Mouse (Mus musculus) left cerebral cortex, adult 2 months (tissue): ENCODE data around the gene Slc25a28. TPM values are rescaled to one million over a fixed set of nuclear protein-coding genes. Genes with fewer than 3 reads are reported as not detected.

Experiments used
- DNase-seq, 2 experiments: peaks; one replicate each; pipeline ENCODE4 v3.0.0; 2021 to 2022; ENCODE audit warnings: low spot score in 2 of 2, mixed read lengths in 1 of 2; ENCODE audit errors: extremely low spot score in 1 of 2
- H3K27ac ChIP-seq: fragments of 200-600 bp; 2 replicates; pipeline ENCODE4 v1.8.1; 2022
- H3K4me3 ChIP-seq: fragments of 200-600 bp; 2 replicates; pipeline ENCODE4 v1.8.1; 2022
- CTCF ChIP-seq: fragments of 200-600 bp; IDR thresholded peaks from 2 replicates; pipeline ENCODE4 v1.8.1; 2022; ENCODE audit warnings: antibody characterized with exemption, mild to moderate bottlenecking, moderate library complexity
- intact Hi-C: fragments of 180-260 bp; cut with DNase I; formaldehyde crosslinking; loops from one replicate; pipeline ENCODE4 v1.15.1; 2025
- total RNA-seq, 2 experiments: library from RNA; stranded (reverse); gene quantifications; 2 replicates each; pipeline ENCODE4 v1.2.3; 2021

Slc25a28 gene
- total RNA-seq, 2 experiments from 2014 or later: 43.3 to 46.3 TPM

DNA sequence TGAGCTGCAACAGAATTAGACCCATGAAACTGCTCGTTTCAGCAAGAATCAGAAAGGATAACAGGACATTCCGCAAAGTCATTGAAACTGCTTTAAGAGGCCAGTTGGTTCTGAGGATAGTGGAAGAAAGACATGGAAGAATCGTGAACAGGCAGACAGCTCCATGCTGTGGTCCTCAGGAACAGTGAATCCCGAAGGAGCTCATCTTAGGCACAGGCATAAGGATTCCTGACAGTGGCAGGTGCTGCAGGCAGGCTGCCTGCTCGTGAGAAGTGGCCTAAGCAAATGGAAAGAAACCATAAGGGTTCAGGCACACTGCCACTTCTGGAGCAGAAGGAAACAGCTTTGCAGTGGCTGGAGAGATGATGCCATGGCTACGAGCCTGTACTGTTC lies 25.1 kb upstream of the Slc25a28 start:
- no peak overlapping the region for H3K4me3 ChIP-seq
- peak in 1 of 2 experiments; percentile 22 for DNase-seq
- peak overlapping the region; percentile 63 for H3K27ac ChIP-seq
- intact Hi-C loops: no loop called here
- no peak for TF ChIP-seq CTCF

DNA sequence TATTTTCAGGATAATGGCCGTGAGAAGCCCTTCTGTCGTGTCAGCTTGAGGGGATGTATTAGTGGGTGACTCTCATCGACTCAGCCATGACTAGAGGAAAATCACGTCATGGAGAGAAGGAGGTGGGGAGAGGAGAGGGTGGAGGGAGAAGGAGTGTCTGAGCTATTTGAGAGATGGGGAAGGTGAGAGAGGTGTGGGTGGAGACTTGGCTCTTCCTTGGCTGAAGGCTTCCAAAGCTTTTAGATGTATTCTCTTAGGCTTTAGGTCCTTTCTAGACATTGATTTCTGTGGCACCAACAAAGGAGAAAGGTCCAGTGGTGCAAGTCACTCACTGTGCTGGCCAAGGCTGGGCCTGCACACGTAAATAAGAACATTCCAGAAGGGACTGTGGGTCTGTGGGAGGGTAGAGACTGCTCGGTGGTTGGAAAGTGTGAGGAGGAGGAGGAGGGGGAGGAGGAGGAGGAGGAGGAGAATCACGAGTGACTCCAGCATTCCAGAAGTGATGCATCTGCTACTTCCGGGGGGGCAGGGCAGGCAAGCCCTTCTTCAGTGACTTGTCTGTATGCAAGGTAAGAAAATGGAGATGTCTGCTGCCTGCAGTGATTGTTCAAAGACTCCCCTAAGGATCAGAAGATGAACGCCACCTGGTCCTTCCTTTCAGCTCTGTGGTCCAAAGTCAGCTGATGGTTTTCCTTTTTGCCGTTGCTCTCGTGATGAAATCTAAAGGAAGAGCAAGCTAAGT lies 24.5 kb upstream of the Slc25a28 start:
- Histone ChIP-seq H3K27ac (peak overlapping the region; percentile 63), H3K4me3 (no peak overlapping the region)
- TF ChIP-seq CTCF: no peak
- peak in 1 of 2 experiments; percentile 37 for DNase-seq
- intact Hi-C loops: no loop called here

DNA sequence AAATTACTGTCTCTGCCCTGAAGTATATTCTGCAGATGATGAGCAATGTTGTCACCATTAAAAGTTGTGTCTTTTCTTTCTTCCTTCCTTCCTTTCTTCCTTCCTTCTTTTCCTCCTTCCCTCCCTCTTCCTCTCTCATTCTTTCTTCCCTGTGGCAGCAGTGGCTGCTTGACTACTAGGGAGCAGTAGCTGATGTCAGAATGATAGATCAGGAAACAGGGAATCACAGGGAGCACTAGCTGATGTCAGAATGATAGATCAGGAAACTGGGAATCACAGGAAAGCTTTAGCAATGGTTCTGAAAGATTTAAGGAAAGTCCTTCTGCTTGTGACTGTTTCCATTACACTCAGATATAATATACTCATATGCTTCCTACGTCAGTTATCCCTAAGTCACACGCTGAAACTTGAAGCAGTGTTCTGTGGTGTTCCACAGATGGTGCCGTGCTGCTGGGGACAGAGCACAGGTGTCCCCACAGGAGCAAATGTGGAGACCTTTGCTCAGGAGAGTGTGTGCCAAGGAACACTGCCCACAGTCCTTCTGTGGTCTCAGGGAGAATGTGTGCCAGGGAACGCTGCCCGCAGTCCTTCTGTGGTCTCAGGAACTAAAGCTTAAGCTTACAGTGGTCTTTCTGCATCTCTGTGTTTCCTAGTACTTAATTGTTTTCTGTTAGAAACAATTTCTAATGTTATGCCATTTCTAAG lies 23.1 kb upstream of the Slc25a28 start:
- intact Hi-C loops: no loop called here
- Histone ChIP-seq H3K27ac (peak overlapping the region; percentile 61), H3K4me3 (no peak overlapping the region)
- no peak for TF ChIP-seq CTCF
- no peak for DNase-seq

DNA sequence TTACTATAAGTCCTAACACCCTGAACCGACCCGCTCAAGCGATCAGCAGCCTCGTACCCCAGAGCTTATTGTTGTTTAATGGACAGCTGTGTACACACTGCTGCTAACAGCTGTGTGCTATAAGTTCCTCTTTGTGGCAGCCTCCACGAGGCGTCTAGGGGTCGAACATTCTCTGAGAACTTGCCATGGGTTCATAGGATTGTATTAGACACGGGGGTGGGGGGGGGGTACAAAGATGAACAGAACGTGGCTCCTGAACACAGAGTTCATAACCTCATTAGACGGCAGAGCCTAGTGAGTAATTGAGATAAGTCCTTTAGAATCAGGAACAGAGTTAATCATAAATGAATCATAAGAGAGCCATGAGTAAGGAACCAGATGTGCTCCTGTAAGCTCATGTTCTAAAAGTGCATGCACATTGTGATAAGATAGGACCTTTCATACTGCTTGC lies 20.9 kb upstream of the Slc25a28 start:
- TF ChIP-seq CTCF: no peak

DNA sequence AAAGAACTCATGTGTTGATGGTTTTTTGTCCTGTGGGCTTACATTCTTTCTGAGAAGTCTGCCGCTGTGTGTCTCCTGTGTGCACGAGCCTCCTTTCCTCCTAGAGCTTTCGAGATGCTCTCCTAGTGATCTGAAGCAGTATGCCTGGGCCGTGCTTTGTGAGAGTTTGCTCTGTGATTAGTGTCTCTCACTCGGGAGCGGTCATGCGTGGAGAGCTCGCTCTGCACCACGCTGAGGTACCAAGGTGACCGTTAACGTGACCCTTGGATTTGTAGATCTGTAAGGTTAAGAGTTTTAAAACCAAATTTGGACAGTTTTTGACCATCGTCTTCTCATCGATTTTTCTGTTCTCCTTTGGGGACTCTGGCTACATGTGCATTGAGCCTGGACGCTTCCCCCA lies 18.1 kb upstream of the Slc25a28 start:
- no peak for TF ChIP-seq CTCF
- no peak overlapping the region for H3K4me3 ChIP-seq
- H3K27ac ChIP-seq: no peak overlapping the region
- DNase-seq: no peak
- intact Hi-C loops: no loop called here

More for the DNA sequence above, 20.9 kb upstream of the Slc25a28 start:
- Histone ChIP-seq H3K4me3 (no peak overlapping the region), H3K27ac (peak overlapping the region; percentile 17; the same call in 1 of the 2 replicates)
- intact Hi-C loops: no loop called here
- DNase-seq: no peak

DNA sequence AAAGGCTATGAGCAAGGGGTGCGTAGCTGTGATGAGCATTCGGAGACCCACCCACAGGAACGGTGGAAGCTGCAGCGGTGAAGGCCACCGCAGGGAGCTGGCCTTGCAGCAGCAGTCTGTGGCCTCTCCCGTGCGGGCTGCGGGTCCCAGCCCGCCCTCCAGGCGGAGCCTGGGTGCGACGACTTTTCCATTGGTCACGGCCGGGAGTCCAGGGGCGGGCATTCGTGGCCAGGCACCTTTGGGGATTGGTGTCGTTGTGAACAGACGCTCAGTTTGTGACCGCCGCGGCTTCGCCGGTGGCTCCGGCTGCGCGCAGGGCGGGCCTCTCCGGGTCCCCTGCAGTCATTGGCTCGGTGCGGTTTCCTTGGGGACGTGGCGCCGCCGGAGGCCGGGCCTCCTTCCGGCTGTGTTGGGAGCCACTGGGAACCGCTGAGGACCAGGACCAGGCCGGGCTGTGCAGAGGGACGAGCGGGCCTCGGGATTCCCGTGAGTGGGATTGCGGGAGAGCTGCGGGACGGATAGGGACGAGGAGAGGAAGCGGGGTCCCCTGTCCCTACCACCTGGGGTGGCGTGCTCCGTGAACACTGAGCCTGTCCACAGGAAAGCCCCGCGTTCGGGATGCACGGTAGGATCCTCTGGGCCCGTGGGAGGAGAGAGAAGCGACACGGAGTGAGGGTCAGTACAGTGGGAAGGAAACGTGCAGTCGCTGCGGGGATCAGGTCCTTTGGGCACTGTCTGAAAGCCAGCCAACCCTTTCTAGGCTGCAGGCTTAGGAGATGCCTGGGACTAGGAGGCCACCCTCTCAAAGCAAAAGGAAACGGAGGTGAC lies 15.0 kb upstream of the Slc25a28 start, which contains the start of gene Entpd7:
Entpd7 (plus strand) TSS at position 254 of the 828 bp plus-strand sequence.
- peak; percentile 97 to 98 for DNase-seq
- intact Hi-C loops: loop anchor here (1.0 kb wide), 1 partner anchor 14 kb away; no protein-coding TSS in a partner anchor

DNA sequence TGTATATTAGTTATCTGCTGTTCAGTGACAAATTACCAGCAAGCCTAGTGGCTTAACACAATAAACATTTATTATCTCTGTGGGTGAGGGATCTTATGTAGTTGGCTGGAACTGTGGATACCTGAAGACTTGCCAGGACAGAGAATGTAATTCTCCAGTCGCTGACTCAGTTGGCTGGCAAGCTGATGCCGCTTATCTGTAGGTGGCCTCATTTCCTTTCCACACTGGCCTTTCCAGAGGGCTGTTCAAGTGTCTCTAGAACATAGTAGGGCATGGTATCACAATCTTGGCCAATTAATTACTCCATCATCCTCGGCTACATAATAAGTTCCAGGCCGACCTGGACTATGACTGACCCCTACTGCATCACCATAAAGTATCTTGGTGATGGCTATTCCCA lies 6.9 kb upstream of the Slc25a28 start:
- no peak for TF ChIP-seq CTCF
- no peak for DNase-seq
- Histone ChIP-seq H3K27ac (no peak overlapping the region), H3K4me3 (no peak overlapping the region)
- intact Hi-C loops: no loop called here

More for the DNA sequence above, 15.0 kb upstream of the Slc25a28 start, which contains the start of gene Entpd7:
- Histone ChIP-seq H3K4me3 (peak within 1 kb of the TSS; percentile 79), H3K27ac (peak within 1 kb of the TSS; percentile 83)
- peak; percentile 73 for TF ChIP-seq CTCF

DNA sequence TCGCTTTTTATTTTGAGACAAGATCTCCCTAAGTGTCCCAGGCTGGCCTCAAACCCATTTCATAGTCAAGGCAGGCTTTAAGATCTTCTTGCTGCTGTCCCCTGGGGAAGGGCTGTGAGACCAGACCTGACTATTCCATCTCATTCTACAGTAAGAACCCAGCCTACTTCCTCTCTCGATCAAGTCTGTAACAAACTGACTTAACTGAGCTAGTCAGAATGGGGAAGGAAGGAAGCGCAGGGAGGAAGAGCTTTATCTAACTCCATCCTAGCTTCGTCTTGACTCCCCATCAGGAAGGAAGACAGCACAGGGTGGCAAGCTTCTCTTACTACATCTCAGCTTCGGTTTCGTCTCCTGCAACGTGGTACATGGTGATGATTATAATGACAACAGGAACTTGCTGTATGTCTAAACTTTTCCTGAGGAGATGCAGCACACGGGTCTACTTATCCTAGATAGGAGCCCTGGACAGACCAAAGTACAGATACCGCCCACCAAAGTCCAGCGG lies 4.8 kb upstream of the Slc25a28 start:
- TF ChIP-seq CTCF: no peak
- Histone ChIP-seq H3K4me3 (no peak overlapping the region), H3K27ac (no peak overlapping the region)
- no peak for DNase-seq
- intact Hi-C loops: no loop called here

DNA sequence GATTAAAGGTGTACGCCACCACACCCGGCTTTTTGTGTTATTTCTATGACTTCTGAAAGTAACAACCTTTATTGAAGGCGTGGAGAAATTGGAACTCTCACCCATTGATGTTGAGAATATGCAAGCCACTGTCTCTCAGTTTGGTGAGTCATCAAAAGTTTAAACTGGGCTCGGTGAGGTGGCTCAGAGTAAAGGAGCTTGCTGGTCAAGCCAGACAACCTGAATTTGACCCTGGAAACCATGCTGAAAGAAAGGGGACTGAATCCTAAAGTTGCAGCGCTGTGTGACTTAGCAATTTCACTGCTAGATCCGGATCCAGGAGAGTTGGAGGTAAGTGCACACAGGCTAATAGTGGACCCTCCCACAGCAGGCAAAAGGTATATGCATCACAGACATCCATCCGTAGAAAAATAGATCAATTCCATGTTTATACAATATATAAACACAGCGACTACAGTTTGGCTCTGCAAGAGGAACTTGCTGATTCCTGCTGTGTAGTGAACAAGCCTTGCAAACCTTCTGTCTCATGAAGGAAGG lies 3.9 kb upstream of the Slc25a28 start:
- no peak overlapping the region for H3K4me3 ChIP-seq
- no peak for TF ChIP-seq CTCF
- H3K27ac ChIP-seq: no peak overlapping the region
- DNase-seq: no peak
- intact Hi-C loops: no loop called here

DNA sequence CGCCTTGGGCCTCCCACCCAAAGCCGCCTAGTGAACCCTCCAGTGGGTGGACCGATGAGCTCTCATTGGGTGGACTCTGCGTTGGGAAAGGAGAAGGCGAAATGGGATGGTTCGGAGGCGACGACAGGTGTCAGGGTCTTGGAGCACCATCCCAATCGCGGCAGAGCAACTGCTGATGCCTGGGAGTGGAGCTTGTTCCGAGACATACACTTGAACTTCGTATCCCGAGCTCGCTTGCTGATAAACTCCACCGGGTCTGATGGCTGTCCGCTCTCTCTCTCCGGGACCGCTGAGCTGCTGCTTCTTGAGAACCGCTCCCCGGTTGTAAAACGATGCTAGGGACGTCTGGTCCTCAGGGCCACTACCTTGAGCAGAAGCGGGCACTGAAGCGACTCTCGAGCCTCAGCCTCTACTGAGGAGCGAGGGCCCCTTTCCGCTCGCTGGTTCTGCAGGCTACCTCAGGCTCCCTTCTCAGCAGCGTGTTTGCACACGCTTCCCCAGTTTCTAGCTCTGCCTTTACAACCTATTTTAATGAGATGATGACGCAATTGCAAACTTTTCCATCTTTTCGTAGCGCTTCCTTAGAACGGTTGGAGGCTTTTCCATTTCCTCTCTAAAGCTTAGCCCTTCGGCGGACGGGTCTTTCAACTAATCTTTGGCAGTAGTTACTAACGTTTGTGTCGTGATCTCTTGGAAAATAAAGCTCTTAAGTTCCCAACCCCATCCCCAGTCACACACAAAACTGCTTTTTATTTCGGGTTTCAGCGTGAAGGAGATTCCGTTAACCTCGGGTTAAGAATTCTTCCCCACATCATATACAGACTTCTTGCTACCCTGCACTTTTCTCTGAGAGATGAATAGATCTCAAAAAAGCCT lies 1.1 kb upstream of the Slc25a28 start:
- TF ChIP-seq CTCF: no peak
- peak; percentile 28 to 47 for DNase-seq
- intact Hi-C loops: loop anchor here (1.0 to 2.0 kb wide), 2 partner anchors 14 to 77 kb away; partner anchors contain the start of genes Cox15, Cutc and Entpd7
- H3K27ac ChIP-seq: peak overlapping the region; percentile 95
- H3K4me3 ChIP-seq: peak overlapping the region; percentile 65
